24 mouse cellular contexts compared by ENCODE assay signal in the genomic region with DNA sequence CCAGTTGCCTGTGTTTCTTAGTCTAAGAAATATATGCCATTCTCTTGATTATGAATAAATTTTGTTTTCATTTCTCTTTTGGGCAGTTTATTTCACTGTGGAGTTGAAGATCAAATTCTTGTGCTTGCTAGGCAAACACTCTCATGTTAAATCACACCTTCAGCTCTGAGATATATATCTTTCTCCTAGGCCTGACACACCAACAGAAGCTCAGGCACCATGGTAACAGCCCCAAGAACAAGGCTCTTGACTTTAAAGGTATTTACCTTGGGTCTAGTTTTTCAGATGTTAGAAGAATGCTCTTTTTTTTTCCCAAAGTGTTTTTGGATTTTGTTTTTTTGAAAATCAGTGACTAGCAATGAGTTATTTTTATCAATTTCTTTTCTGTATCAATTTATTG. TPM values are rescaled to one million over a fixed set of nuclear protein-coding genes. Genes with fewer than 3 reads are reported as not detected.
DNase-seq lines count a peak whose midpoint lies in the region; ATAC-seq and TF ChIP-seq lines count a peak whose summit lies in the region.
"Had no signal": no experiment of that assay in that cellular context is flagged by ENCODE, and none has a peak within 500 bp of the region (broad histone marks: within the 10 kb centered on the region; RNA-seq: fewer than 3 reads in every experiment).

No protein-coding gene starts in this region.

- no peak overlapping the region for H3K4me3 ChIP-seq in forebrain, embryonic 15.5 days
- no peak overlapping the region for H3K4me3 ChIP-seq in forebrain, embryonic 14.5 days (ENCODE audit: low read depth, low read length)
- H3K4me3 ChIP-seq in left cerebral cortex, adult 2 months: no peak overlapping the region
- no peak overlapping the region for H3K4me3 ChIP-seq in midbrain, embryonic 14.5 days (replicated peaks; ENCODE audit: low read depth, low read length)
- H3K4me3 ChIP-seq in midbrain, embryonic 11.5 days (ENCODE audit: low read depth, low read length): no peak overlapping the region
- no peak overlapping the region for H3K4me3 ChIP-seq in midbrain, postnatal 0 days (ENCODE audit: low read depth, low read length)
- H3K4me3 ChIP-seq: embryonic facial prominence, embryonic 12.5 days; heart, embryonic 10.5 days; intestine, embryonic 15.5 days had no signal

- peaks cover 22% of the 10 kb centered on the region for H3K4me1 ChIP-seq in forebrain, embryonic 15.5 days
- peaks cover 18% of the 10 kb centered on the region for H3K4me1 ChIP-seq in forebrain, embryonic 14.5 days (ENCODE audit: control insufficient read depth, insufficient read depth, low read length)
- H3K4me1 ChIP-seq in midbrain, embryonic 14.5 days (ENCODE audit: control insufficient read depth, insufficient read depth, low read length): peaks cover 25% of the 10 kb centered on the region
- H3K4me1 ChIP-seq in midbrain, embryonic 11.5 days (ENCODE audit: control insufficient read depth, insufficient read depth, low read length): peaks cover 15% of the 10 kb centered on the region
- peaks cover 17% of the 10 kb centered on the region for H3K4me1 ChIP-seq in midbrain, postnatal 0 days (ENCODE audit: insufficient read depth, low read length)
- H3K4me1 ChIP-seq: heart, embryonic 10.5 days; intestine, embryonic 15.5 days had no signal

- no peak for ATAC-seq in forebrain, embryonic 15.5 days (replicated peaks)
- ATAC-seq in forebrain, embryonic 14.5 days: no peak
- ATAC-seq in midbrain, embryonic 14.5 days (ENCODE audit: low FRiP score, low TSS enrichment): no peak
- ATAC-seq in midbrain, embryonic 11.5 days (ENCODE audit: low FRiP score): no peak
- no peak for ATAC-seq in midbrain, postnatal 0 days (ENCODE audit: low FRiP score)
- ATAC-seq: activated CD4-positive, CD25-positive, alpha-beta regulatory T cell, adult 4 months; intestine, embryonic 15.5 days; Patski had no signal

- peak overlapping the region; percentile 92 for H3K27ac ChIP-seq in forebrain, embryonic 15.5 days (replicated peaks)
- H3K27ac ChIP-seq in forebrain, embryonic 14.5 days (ENCODE audit: low read depth, low read length): no peak overlapping the region; the same call in 1 of the 2 replicates
- H3K27ac ChIP-seq in left cerebral cortex, adult 2 months: peak overlapping the region; percentile 89
- H3K27ac ChIP-seq in midbrain, embryonic 14.5 days (replicated peaks; ENCODE audit: low read depth, low read length): peak overlapping the region; percentile 84
- H3K27ac ChIP-seq in midbrain, embryonic 11.5 days (ENCODE audit: low read depth, low read length): no peak overlapping the region
- H3K27ac ChIP-seq in midbrain, postnatal 0 days (ENCODE audit: low read depth, low read length): 0 out of 2 replicates have a peak overlapping the region, but pooled peaks have one; percentile 83
- H3K27ac ChIP-seq: embryonic facial prominence, embryonic 12.5 days; heart, embryonic 10.5 days; intestine, embryonic 15.5 days had no signal

- no peak overlapping the region for H3K9ac ChIP-seq in forebrain, embryonic 15.5 days (replicated peaks)
- H3K9ac ChIP-seq in forebrain, embryonic 14.5 days (ENCODE audit: low read length): no peak overlapping the region
- H3K9ac ChIP-seq in midbrain, embryonic 14.5 days (replicated peaks; ENCODE audit: low read length): no peak overlapping the region
- H3K9ac ChIP-seq in midbrain, embryonic 11.5 days (ENCODE audit: low read length): no peak overlapping the region
- no peak overlapping the region for H3K9ac ChIP-seq in midbrain, postnatal 0 days (replicated peaks; ENCODE audit: low read length, poor library complexity, severe bottlenecking)
- H3K9ac ChIP-seq: embryonic facial prominence, embryonic 12.5 days; intestine, embryonic 15.5 days had no signal

- H3K27me3 ChIP-seq in forebrain, embryonic 15.5 days: no peaks in the 10 kb centered on the region
- no peaks in the 10 kb centered on the region for H3K27me3 ChIP-seq in forebrain, embryonic 14.5 days (replicated peaks; ENCODE audit: control insufficient read depth, insufficient read depth, low read length)
- no peaks in the 10 kb centered on the region for H3K27me3 ChIP-seq in midbrain, embryonic 14.5 days (ENCODE audit: control insufficient read depth, insufficient read depth, low read length)
- H3K27me3 ChIP-seq in midbrain, embryonic 11.5 days (ENCODE audit: control insufficient read depth, insufficient read depth, low read length): no peaks in the 10 kb centered on the region
- H3K27me3 ChIP-seq in midbrain, postnatal 0 days (ENCODE audit: insufficient read depth, low read length): no peaks in the 10 kb centered on the region
- H3K27me3 ChIP-seq: CH12.LX; embryonic facial prominence, embryonic 12.5 days; intestine, embryonic 15.5 days; Patski had no signal

- no peak for DNase-seq in forebrain, embryonic 14.5 days (ENCODE audit: low spot score)
- DNase-seq in left cerebral cortex, adult 2 months (ENCODE audit: extremely low spot score in 1 of 2, low spot score in 2 of 2): no peak
- no peak for DNase-seq in left cerebral cortex, postnatal 10 days (ENCODE audit: extremely low spot score in 1 of 2, low spot score in 2 of 2)
- no peak for DNase-seq in midbrain, embryonic 14.5 days
- DNase-seq in midbrain, embryonic 11.5 days (ENCODE audit: low spot score, missing footprints): no peak
- no peak for DNase-seq in midbrain, postnatal 0 days (ENCODE audit: low spot score)
- DNase-seq in kidney, postnatal 14 days: no peak
- DNase-seq: adrenal gland, postnatal 14 days; cerebellum, adult 11-12 months; cerebellum, adult 9-10 months; cerebellum, postnatal 25 days; heart, adult 18-20 months; heart, postnatal 10 days; heart, postnatal 4 days had no signal

- H3K36me3 ChIP-seq in forebrain, embryonic 15.5 days: no peaks in the 10 kb centered on the region
- no peaks in the 10 kb centered on the region for H3K36me3 ChIP-seq in forebrain, embryonic 14.5 days (ENCODE audit: control insufficient read depth, insufficient read depth, low read length)
- H3K36me3 ChIP-seq in midbrain, embryonic 14.5 days (ENCODE audit: control insufficient read depth, insufficient read depth, low read length): no peaks in the 10 kb centered on the region
- H3K36me3 ChIP-seq in midbrain, embryonic 11.5 days (ENCODE audit: control insufficient read depth, insufficient read depth, low read length): no peaks in the 10 kb centered on the region
- H3K36me3 ChIP-seq in midbrain, postnatal 0 days (ENCODE audit: insufficient read depth, low read length): no peaks in the 10 kb centered on the region
- H3K36me3 ChIP-seq: intestine, embryonic 15.5 days had no signal

- no peak overlapping the region for H3K4me2 ChIP-seq in forebrain, embryonic 15.5 days (replicated peaks)
- H3K4me2 ChIP-seq in forebrain, embryonic 14.5 days (ENCODE audit: low read length): no peak overlapping the region
- no peak overlapping the region for H3K4me2 ChIP-seq in midbrain, embryonic 14.5 days (ENCODE audit: low read length)
- no peak overlapping the region for H3K4me2 ChIP-seq in midbrain, embryonic 11.5 days
- H3K4me2 ChIP-seq in midbrain, postnatal 0 days (ENCODE audit: low read depth, low read length, poor library complexity, severe bottlenecking): no peak overlapping the region
- H3K4me2 ChIP-seq: embryonic facial prominence, embryonic 12.5 days; intestine, embryonic 15.5 days had no signal

- intact Hi-C loops in left cerebral cortex, adult 2 months (cut with DNase I): no loop called here
- intact Hi-C loops in left cerebral cortex, postnatal 10 days (cut with DNase I): no loop called here

- no peak for TF ChIP-seq CTCF in left cerebral cortex, adult 2 months (IDR thresholded peaks at IDR 0.05)
- TF ChIP-seq CTCF in midbrain, postnatal 0 days (IDR thresholded peaks at IDR 0.05): no peak

- no peaks in the 10 kb centered on the region for H3K9me3 ChIP-seq in forebrain, embryonic 15.5 days
- no peaks in the 10 kb centered on the region for H3K9me3 ChIP-seq in forebrain, embryonic 14.5 days (replicated peaks; ENCODE audit: control insufficient read depth, low read length)
- no peaks in the 10 kb centered on the region for H3K9me3 ChIP-seq in midbrain, embryonic 14.5 days (ENCODE audit: control insufficient read depth, low read length)
- H3K9me3 ChIP-seq in midbrain, embryonic 11.5 days (ENCODE audit: control insufficient read depth, low read length): no peaks in the 10 kb centered on the region
- H3K9me3 ChIP-seq in midbrain, postnatal 0 days (ENCODE audit: low read length): no peaks in the 10 kb centered on the region
- H3K9me3 ChIP-seq: embryonic facial prominence, embryonic 12.5 days; heart, embryonic 10.5 days; intestine, embryonic 15.5 days had no signal

RNA-seq across cellular contexts. Expression of a gene that starts 12.4 kb away (rescaled TPM):
- 4.4 and 4.6 TPM in 2 replicates for polyA plus RNA-seq in forebrain, embryonic 15.5 days (2015; fragmentation: Nextera tagmentation; extraction: Ambion mirVana)
- 4.0 and 4.2 TPM in 2 replicates for polyA plus RNA-seq in forebrain, embryonic 14.5 days (2014; fragmentation: Nextera tagmentation; extraction: Ambion mirVana)
- total RNA-seq in left cerebral cortex, adult 2 months (2021): 1 to 10 TPM; 5.5 to 7.2 TPM
- total RNA-seq in left cerebral cortex, postnatal 10 days (2021): 1 to 10 TPM; 6.3 to 7.8 TPM
- polyA plus RNA-seq in midbrain, embryonic 14.5 days (2014; fragmentation: Nextera tagmentation; extraction: Ambion mirVana): 6.9 and 7.5 TPM in 2 replicates
- polyA plus RNA-seq in midbrain, embryonic 11.5 days (2014; fragmentation: Nextera tagmentation; extraction: Ambion mirVana): 0.36 and 0.97 TPM in 2 replicates
- 9.4 and 10.6 TPM in 2 replicates for total RNA-seq in midbrain, postnatal 0 days (2014; rRNA removed)
- 8.5 and 10.1 TPM in 2 replicates for polyA plus RNA-seq in midbrain, postnatal 0 days (2015; fragmentation: Nextera tagmentation; extraction: Ambion mirVana)
- total RNA-seq: adrenal gland, adult 18-20 months; heart, adult 18-20 months; heart, postnatal 4 days had no signal
- polyA plus RNA-seq: heart, embryonic 10.5 days had no signal

RNA-seq across cellular contexts. Expression of a gene that starts 21.8 kb away (rescaled TPM):
- polyA plus RNA-seq in forebrain, embryonic 15.5 days (2015; fragmentation: Nextera tagmentation; extraction: Ambion mirVana): 148 and 160 TPM in 2 replicates
- polyA plus RNA-seq in forebrain, embryonic 14.5 days (2014; fragmentation: Nextera tagmentation; extraction: Ambion mirVana): 149 and 157 TPM in 2 replicates
- total RNA-seq in left cerebral cortex, adult 2 months (2021): 100 to 1,000 TPM; 714 to 742 TPM
- total RNA-seq in left cerebral cortex, postnatal 10 days (2021): 100 to 1,000 TPM; 258 to 275 TPM
- 136 and 176 TPM in 2 replicates for polyA plus RNA-seq in midbrain, embryonic 14.5 days (2014; fragmentation: Nextera tagmentation; extraction: Ambion mirVana)
- polyA plus RNA-seq in midbrain, embryonic 11.5 days (2014; fragmentation: Nextera tagmentation; extraction: Ambion mirVana): 78.1 and 78.7 TPM in 2 replicates
- 312 and 376 TPM in 2 replicates for total RNA-seq in midbrain, postnatal 0 days (2014; rRNA removed)
- polyA plus RNA-seq in midbrain, postnatal 0 days (2015; fragmentation: Nextera tagmentation; extraction: Ambion mirVana): 293 and 297 TPM in 2 replicates

RNA-seq across cellular contexts. Expression of a gene that starts 44.9 kb away (rescaled TPM):
- 0.15 and 0.17 TPM in 2 replicates for polyA plus RNA-seq in forebrain, embryonic 15.5 days (2015; fragmentation: Nextera tagmentation; extraction: Ambion mirVana)
- polyA plus RNA-seq in forebrain, embryonic 14.5 days (2014; fragmentation: Nextera tagmentation; extraction: Ambion mirVana): 0.05 TPM in 1 of 2 replicates, not detected in the other
- under 1 TPM; 0.09 to 0.14 TPM for total RNA-seq in left cerebral cortex, adult 2 months (2021)
- under 1 TPM in 1 of 2 experiments, not detected in 1; 0.08 TPM for total RNA-seq in left cerebral cortex, postnatal 10 days (2021)
- 0.05 and 0.11 TPM in 2 replicates for polyA plus RNA-seq in midbrain, embryonic 14.5 days (2014; fragmentation: Nextera tagmentation; extraction: Ambion mirVana)
- polyA plus RNA-seq in midbrain, embryonic 11.5 days (2014; fragmentation: Nextera tagmentation; extraction: Ambion mirVana): not detected in 2 replicates
- 0.22 TPM in 1 of 2 replicates, not detected in the other for total RNA-seq in midbrain, postnatal 0 days (2014; rRNA removed)
- polyA plus RNA-seq in midbrain, postnatal 0 days (2015; fragmentation: Nextera tagmentation; extraction: Ambion mirVana): 0.10 and 0.19 TPM in 2 replicates
- total RNA-seq: gastrocnemius, adult 8-10 months; gastrocnemius, postnatal 4 days; heart, postnatal 10 days; heart, postnatal 4 days had no signal
- polyA plus RNA-seq: heart, embryonic 10.5 days; Patski had no signal

Comparison
In these comparisons a context has a peak if more than half of its experiments do, and no peak if none do; other contexts are left out.
1. H3K27ac ChIP-seq: peak in forebrain, embryonic 15.5 days (single experiment), left cerebral cortex, adult 2 months (single experiment), midbrain, embryonic 14.5 days (single experiment) and midbrain, postnatal 0 days (single experiment); none in forebrain, embryonic 14.5 days (single experiment) and midbrain, embryonic 11.5 days (single experiment).